Mouse (Mus musculus) frontal cortex, adult (tissue): Measurements from ENCODE around the gene Slc9a3r1.

ENCODE experiments used
- ATAC-seq: cut with Nextera tagmentation; 2 replicates; pipeline ENCODE4 v1.9.2; 2017; ENCODE audit warnings: mild to moderate bottlenecking, moderate library complexity, mixed read lengths; ENCODE audit not compliant: low TSS enrichment

Gene Slc9a3r1

GRCm38 (mm10) chr11:115162832-115163480, at the start of gene Slc9a3r1:
Gene Slc9a3r1 (plus strand): TSS chr11:115163341.
- ATAC-seq = peak; percentile 90

- ATAC-seq = no peak
Measured at GRCm38 (mm10) chr11:115119409-115119808, 43.7 kb upstream of the Slc9a3r1 start.

- ATAC-seq = no peak
Measured at GRCm38 (mm10) chr11:115128483-115128882, 34.7 kb upstream of the Slc9a3r1 start.

GRCm38 (mm10) chr11:115129508-115130126, 33.5 kb upstream of the Slc9a3r1 start:
- no peak for ATAC-seq

- no peak for ATAC-seq
Measured at GRCm38 (mm10) chr11:115131768-115132381, 31.3 kb upstream of the Slc9a3r1 start.

- no peak for ATAC-seq
Measured at GRCm38 (mm10) chr11:115133800-115134199, 29.3 kb upstream of the Slc9a3r1 start, which contains the start of gene Cd300lf. Gene Cd300lf (minus strand): TSS chr11:115133992.

- ATAC-seq = no peak
Measured at GRCm38 (mm10) chr11:115138597-115139262, 24.4 kb upstream of the Slc9a3r1 start.

GRCm38 (mm10) chr11:115141970-115142369, 21.2 kb upstream of the Slc9a3r1 start:
- ATAC-seq = no peak

- no peak for ATAC-seq
Measured at GRCm38 (mm10) chr11:115147813-115148212, 15.3 kb upstream of the Slc9a3r1 start.

GRCm38 (mm10) chr11:115150741-115151254, 12.3 kb upstream of the Slc9a3r1 start:
- no peak for ATAC-seq

GRCm38 (mm10) chr11:115151755-115152429, 11.2 kb upstream of the Slc9a3r1 start:
- ATAC-seq = no peak

- no peak for ATAC-seq
Measured at GRCm38 (mm10) chr11:115153088-115153487, 10.1 kb upstream of the Slc9a3r1 start.

GRCm38 (mm10) chr11:115153699-115154292, 9.3 kb upstream of the Slc9a3r1 start:
- ATAC-seq = peak; percentile 57; the same call in 1 of the 2 replicates

GRCm38 (mm10) chr11:115155053-115155634, 8.0 kb upstream of the Slc9a3r1 start:
- ATAC-seq = no peak

GRCm38 (mm10) chr11:115157933-115158719, 5.0 kb upstream of the Slc9a3r1 start:
- no peak for ATAC-seq

- no peak for ATAC-seq
Measured at GRCm38 (mm10) chr11:115160016-115160797, 2.9 kb upstream of the Slc9a3r1 start.

- no peak for ATAC-seq
Measured at GRCm38 (mm10) chr11:115160883-115161577, 2.1 kb upstream of the Slc9a3r1 start.

GRCm38 (mm10) chr11:115161578-115162204, 1.4 kb upstream of the Slc9a3r1 start:
- no peak for ATAC-seq
